Mouse (Mus musculus): Measurements from ENCODE around the gene Gm20708.

- no peak for TF ChIP-seq CTCF (IDR thresholded peaks at IDR 0.05; ENCODE audit: low read depth)
- TF ChIP-seq EP300 (optimal IDR thresholded peaks at IDR 0.05), result no peak
These were observed 5.4 kb downstream of the Gm20708 start for GRCm38 (mm10) chr11:117814704-117815366.

All from stomach, postnatal 0 days (tissue).